Mouse (Mus musculus) stomach, embryonic 14.5 days (tissue): ENCODE measurements around the gene Mgme1. TPM values are rescaled to one million over a fixed set of nuclear protein-coding genes. Genes with fewer than 3 reads are reported as not detected.

Experiments
- ATAC-seq: fragments of 200-750 bp; cut with Nextera tagmentation; 2 replicates; pipeline ENCODE4 v1.8.0; 2017; ENCODE audit warnings: low read depth, moderate TSS enrichment; ENCODE audit not compliant: insufficient number of reproducible peaks, insufficient read depth, low FRiP score
- H3K27ac ChIP-seq: fragments of 300-500 bp; sonication (generic); 2 replicates; pipeline ENCODE4 v1.5.1; 2014; ENCODE audit warnings: mild to moderate bottlenecking, low read length, moderate library complexity, mixed read lengths
- H3K27me3 ChIP-seq: fragments of 300-500 bp; sonication (generic); 2 replicates; pipeline ENCODE4 v1.6.1; 2014; ENCODE audit warnings: low read length, control low read depth, mixed read lengths; ENCODE audit not compliant: control insufficient read depth, insufficient read depth
- H3K36me3 ChIP-seq: fragments of 300-500 bp; sonication (generic); 2 replicates; pipeline ENCODE4 v1.6.1; 2014; ENCODE audit warnings: mild to moderate bottlenecking, control low read depth, low read length, moderate library complexity, mixed read lengths; ENCODE audit not compliant: control insufficient read depth, insufficient read depth
- H3K4me1 ChIP-seq: fragments of 300-500 bp; sonication (generic); 2 replicates; pipeline ENCODE4 v1.6.1; 2014; ENCODE audit warnings: low read length, control low read depth, mixed read lengths; ENCODE audit not compliant: control insufficient read depth, insufficient read depth
- H3K4me2 ChIP-seq: fragments of 300-500 bp; sonication (generic); replicated peaks from 2 replicates; pipeline ENCODE4 v1.6.1; 2014; ENCODE audit warnings: low read depth, low read length, control low read depth
- H3K4me3 ChIP-seq: fragments of 300-500 bp; sonication (generic); 2 replicates; pipeline ENCODE4 v1.5.1; 2014; ENCODE audit warnings: low read depth, low read length, control low read depth
- H3K9ac ChIP-seq: fragments of 300-500 bp; sonication (generic); replicated peaks from 2 replicates; pipeline ENCODE4 v1.6.1; 2014; ENCODE audit warnings: low read depth, mild to moderate bottlenecking, control low read depth, low read length, moderate library complexity, mixed read lengths
- H3K9me3 ChIP-seq: fragments of 300-500 bp; sonication (generic); 2 replicates; pipeline ENCODE4 v1.6.1; 2016; ENCODE audit warnings: low read depth, low read length, control low read depth; ENCODE audit not compliant: control insufficient read depth
- WGBS: fragments of 180-500 bp; shearing (Covaris S2); extraction: QIAGEN DNeasy Blood & Tissue Kit; methylation state at CpG from one replicate; pipeline ENCODE4 v1.1.7; 2014; 5-methylcytosine and 5-hydroxymethylcytosine counted together
- polyA plus RNA-seq: library from polyadenylated mRNA; unstranded; fragments of >200 nt; fragmentation: Nextera tagmentation; extraction: Ambion mirVana; gene quantifications from 2 replicates; pipeline ENCODE4 v1.2.1, GENCODE M21; 2014

Mgme1 gene
- polyA plus RNA-seq, 1 experiment from 2014 or later, result 20.0 TPM

DNA sequence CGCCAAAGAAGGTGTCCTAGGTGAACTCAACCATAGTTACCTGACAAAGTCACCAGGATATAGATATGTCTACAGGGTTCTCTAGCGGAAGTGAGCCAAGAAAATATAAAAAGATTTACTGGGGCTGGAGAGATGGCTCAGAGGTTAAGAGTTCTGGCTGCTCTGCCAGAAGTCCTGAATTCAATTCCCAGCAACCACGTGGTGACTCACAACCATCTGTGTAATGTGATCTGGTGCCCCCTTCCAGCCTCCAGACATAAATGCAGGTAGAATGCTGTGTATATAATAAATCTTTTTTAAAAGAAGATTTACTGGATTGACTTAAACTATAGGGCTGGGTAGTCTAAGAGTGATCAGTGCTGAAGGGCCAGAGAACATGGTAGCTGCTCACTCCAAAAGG is 11.0 kb downstream of the Mgme1 start:
- Histone ChIP-seq H3K9ac (no peak overlapping the region), H3K27ac (no peak overlapping the region), H3K4me2 (no peak overlapping the region), H3K9me3 (no peaks in the 10 kb centered on the region), H3K36me3 (peaks cover 15% of the 10 kb centered on the region; the same call in 1 of the 2 replicates), H3K4me3 (no peak overlapping the region), H3K4me1 (no peaks in the 10 kb centered on the region), H3K27me3 (no peaks in the 10 kb centered on the region)
- no peak for ATAC-seq
- WGBS, result 58% methylated on average over 3 of the region's 3 CpGs

DNA sequence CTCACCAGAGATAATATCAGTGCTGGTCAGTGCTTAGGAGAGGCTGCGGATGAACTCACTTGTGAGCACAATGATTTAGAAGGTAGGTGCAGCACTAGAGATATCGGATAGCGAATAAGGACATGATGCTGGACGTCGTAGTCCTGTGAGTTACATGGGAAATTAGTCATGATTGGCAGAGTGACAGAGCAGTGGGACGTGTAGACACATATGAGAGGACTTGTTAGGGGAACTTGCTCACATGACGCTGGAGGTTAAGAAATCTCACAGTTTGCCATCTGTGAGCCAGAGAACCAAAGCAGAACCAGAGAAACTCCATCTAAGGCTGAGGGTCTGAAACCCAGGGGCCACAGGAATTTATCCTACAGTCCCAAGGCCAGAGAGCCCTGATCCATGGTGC is 19.9 kb downstream of the Mgme1 start:
- Histone ChIP-seq H3K4me1 (no peaks in the 10 kb centered on the region), H3K4me3 (no peak overlapping the region), H3K9ac (no peak overlapping the region), H3K9me3 (no peaks in the 10 kb centered on the region), H3K27me3 (no peaks in the 10 kb centered on the region), H3K36me3 (no peaks in the 10 kb centered on the region), H3K27ac (no peak overlapping the region), H3K4me2 (no peak overlapping the region)
- WGBS, result 80% methylated on average over 7 of the region's 7 CpGs
- no peak for ATAC-seq

DNA sequence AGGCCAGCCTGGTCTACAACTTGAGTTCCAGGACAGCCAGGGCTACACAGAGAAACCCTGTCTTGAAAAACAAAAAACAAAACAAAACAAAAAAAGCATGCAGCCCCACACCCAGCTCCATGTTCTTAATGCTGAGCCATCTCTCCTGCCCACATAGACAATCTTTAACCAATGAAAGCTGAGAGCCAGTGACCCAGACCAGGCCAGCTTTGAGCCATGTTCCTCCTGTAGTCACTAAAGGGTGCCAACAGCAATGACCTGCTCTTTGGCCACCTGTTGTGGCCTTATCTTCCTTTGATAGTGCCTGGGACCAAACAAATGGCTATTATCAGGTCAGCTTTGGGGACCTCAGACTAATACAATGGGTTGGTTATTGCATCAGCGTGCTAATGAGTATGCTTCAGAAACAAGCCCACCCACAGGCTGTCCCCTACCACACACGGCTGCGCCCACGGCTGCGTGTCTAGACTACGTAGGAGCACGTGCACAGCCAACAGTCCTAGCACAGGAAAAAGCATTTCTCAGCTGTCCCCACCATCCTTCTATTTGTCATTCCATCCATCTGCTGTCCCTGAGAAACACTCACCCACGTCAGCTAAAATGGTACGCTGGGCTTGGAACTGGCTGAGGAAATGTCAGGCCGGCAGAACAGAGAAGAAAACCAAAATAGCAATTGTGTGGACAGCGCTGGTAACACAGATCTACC is 21.3 kb downstream of the Mgme1 start:
- H3K4me1 ChIP-seq, result no peaks in the 10 kb centered on the region
- no peaks in the 10 kb centered on the region for H3K9me3 ChIP-seq
- WGBS, result 72% methylated on average over 11 of the region's 11 CpGs

DNA sequence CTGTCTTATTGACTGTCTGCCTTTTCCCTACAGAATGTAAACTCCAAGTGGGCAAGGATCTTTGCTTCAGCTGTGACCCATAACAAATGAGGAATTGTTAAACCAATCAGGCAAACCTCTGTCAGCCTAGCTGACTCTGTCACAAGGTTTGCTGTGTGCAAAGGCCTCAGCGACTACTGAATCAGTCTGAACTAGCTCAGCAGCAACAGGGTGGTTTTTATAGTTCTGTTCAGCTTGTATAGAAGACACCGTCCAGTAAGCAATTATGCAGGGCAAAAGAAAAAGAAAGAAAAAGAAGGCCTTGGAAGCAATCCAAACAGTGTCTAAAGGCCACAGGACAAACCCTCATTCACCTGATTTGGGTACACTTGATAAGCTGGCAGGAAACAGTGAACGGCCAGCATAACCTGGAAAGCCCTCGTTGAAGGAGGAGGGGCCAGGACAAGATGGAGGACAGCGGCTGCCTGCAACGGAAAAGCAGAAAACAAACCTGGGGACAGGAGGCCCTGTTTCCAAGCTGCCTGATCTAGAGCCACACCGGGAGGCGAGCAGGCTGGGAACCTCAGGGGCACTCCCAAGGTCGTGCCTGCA is 24.8 kb downstream of the Mgme1 start:
- 55% methylated on average over 9 of the region's 9 CpGs for WGBS
- no peak overlapping the region for H3K27ac ChIP-seq

More for the DNA sequence above, 21.3 kb downstream of the Mgme1 start:
- H3K4me3 ChIP-seq, result no peak overlapping the region
- no peaks in the 10 kb centered on the region for H3K36me3 ChIP-seq
- no peaks in the 10 kb centered on the region for H3K27me3 ChIP-seq
- H3K9ac ChIP-seq, result no peak overlapping the region
- no peak overlapping the region for H3K4me2 ChIP-seq
- no peak overlapping the region for H3K27ac ChIP-seq
- no peak for ATAC-seq

DNA sequence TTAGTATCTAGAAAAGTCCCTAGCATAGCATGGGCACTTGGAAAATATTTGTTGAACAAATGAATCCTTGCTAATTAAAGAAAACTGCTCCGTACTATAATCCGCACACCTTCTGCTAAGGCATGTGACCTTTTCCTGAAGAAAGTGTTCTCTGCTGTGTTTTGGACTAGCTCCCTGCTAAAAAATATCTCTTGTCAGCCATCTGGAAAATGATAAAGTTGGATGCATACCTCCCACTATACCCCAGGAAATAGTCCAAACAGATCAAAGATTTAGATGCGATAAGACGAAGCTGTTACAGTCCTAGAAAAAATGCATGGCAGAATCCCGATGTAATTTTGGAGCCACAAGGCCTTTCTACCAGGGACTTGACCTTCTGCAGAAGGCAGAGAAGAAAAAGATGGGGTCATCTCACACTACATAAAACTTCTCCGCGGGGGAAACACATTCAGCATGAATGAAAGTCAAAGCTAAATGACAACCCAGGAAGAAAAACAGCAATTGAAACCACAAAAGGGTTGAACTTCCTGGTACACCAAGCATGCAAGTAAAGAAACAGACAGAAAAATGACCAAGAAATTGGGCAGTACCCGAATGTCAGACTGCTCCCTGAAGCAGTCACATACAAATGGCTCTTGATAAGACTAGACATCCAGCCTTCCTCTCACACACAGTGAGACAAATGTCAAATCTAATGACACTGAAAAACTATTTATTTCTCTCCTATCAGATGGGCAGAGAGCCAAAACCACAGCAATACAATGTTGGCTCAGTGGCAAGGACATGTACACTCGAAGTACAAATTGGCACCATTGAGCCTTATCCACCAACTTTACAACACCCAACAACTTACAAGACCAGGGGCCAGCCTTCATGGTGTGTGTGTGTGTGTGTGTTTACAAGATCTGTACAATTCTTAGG is 29.5 kb downstream of the Mgme1 start:
- no peaks in the 10 kb centered on the region for H3K27me3 ChIP-seq
- ATAC-seq, result no peak
- H3K27ac ChIP-seq, result no peak overlapping the region
- no peaks in the 10 kb centered on the region for H3K4me1 ChIP-seq
- no peak overlapping the region for H3K4me3 ChIP-seq
- H3K9ac ChIP-seq, result no peak overlapping the region
- no peak overlapping the region for H3K4me2 ChIP-seq
- H3K36me3 ChIP-seq, result no peaks in the 10 kb centered on the region
- H3K9me3 ChIP-seq, result no peaks in the 10 kb centered on the region
- 50% methylated on average over 9 of the region's 9 CpGs for WGBS

More for the DNA sequence above, 24.8 kb downstream of the Mgme1 start:
- Histone ChIP-seq H3K36me3 (no peaks in the 10 kb centered on the region), H3K9me3 (no peaks in the 10 kb centered on the region), H3K4me3 (no peak overlapping the region), H3K4me2 (no peak overlapping the region), H3K9ac (no peak overlapping the region), H3K4me1 (no peaks in the 10 kb centered on the region), H3K27me3 (no peaks in the 10 kb centered on the region)
- ATAC-seq, result no peak

DNA sequence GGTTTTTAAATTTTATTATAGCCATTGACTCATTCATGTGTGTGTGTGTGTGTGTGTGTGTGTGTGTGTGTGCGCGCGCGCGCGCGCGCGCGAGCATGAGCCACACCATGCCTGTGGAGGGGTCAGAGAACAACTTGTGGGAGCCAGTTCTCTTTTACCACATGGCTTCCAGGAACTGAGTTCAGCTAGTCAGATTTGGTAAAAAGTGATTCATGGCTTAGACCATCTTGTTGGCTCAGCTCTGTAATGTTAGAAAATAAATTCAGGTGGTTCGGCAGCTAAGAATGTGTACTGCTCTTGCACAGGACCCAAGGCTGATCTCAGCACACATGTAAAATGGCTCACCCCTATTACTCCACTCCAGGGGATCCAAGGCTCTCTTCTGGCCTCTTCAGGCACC is 30.6 kb downstream of the Mgme1 start:
- 95% methylated on average over 11 of the region's 11 CpGs for WGBS
- no peaks in the 10 kb centered on the region for H3K4me1 ChIP-seq
- H3K27ac ChIP-seq, result no peak overlapping the region
- no peak overlapping the region for H3K4me3 ChIP-seq
- no peaks in the 10 kb centered on the region for H3K27me3 ChIP-seq
- H3K36me3 ChIP-seq, result no peaks in the 10 kb centered on the region
- H3K9ac ChIP-seq, result no peak overlapping the region
- no peak for ATAC-seq
- no peaks in the 10 kb centered on the region for H3K9me3 ChIP-seq
- H3K4me2 ChIP-seq, result no peak overlapping the region

DNA sequence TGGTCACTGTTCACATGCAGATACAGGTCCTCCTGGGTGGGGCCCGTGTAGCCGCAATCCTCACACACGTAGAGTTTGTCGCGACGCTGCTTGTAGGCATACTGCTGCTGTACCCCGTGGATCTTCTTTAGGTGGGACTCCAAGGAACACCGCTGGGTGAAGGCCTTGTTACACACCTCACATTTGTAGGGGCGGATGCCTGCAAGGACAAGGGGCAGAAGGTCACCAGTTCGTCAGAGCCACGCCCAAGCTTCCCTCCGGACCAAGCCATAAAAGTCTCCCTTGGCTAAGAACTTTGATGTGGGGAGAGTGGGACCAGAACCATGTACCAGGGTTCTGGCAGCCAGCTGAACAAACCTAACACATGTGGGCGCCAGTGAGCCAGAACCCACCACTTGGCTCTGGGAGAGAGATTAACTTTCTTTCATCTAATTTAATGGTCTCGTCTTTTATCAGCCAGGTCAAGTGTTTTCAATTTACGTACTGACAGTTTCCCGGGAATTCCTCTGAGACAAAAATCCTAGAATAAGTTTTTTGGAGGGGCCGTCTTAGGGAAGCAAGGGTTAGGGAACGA is 35.3 kb downstream of the Mgme1 start:
- ATAC-seq, result no peak
- 64% methylated on average over 18 of the region's 18 CpGs for WGBS

DNA sequence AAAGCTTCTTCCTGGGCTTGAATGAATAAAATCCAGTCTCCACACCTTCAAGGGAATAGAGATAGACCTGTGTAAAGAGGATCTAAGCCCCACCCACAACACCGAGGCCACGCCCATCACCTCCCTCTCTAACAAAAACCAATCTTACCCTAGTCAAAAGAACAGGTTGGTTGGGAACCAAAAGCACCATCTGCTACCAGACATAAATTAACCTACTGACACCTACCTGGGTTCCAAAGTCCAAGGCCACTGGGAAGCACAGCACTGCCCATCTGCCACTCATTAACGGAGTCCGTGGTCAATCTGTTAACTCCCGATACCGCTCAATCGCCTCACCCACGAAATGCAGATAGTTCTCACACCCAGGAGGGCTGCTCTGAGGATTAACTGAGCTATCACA is 38.1 kb downstream of the Mgme1 start:
- no peaks in the 10 kb centered on the region for H3K36me3 ChIP-seq
- H3K27me3 ChIP-seq, result no peaks in the 10 kb centered on the region
- no peak overlapping the region for H3K4me3 ChIP-seq
- H3K4me2 ChIP-seq, result no peak overlapping the region
- no peaks in the 10 kb centered on the region for H3K4me1 ChIP-seq
- no peak overlapping the region for H3K9ac ChIP-seq
- ATAC-seq, result no peak
- H3K27ac ChIP-seq, result no peak overlapping the region
- 51% methylated on average over 8 of the region's 8 CpGs for WGBS
- H3K9me3 ChIP-seq, result no peaks in the 10 kb centered on the region

More for the DNA sequence above, 35.3 kb downstream of the Mgme1 start:
- Histone ChIP-seq H3K36me3 (no peaks in the 10 kb centered on the region), H3K4me2 (no peak overlapping the region), H3K9ac (no peak overlapping the region), H3K9me3 (no peaks in the 10 kb centered on the region), H3K4me3 (no peak overlapping the region), H3K4me1 (no peaks in the 10 kb centered on the region), H3K27ac (no peak overlapping the region), H3K27me3 (no peaks in the 10 kb centered on the region)
